Mouse (Mus musculus) embryonic facial prominence, embryonic 14.5 days (tissue): Measurements from ENCODE around the gene Spryd3. TPM values are rescaled to one million over a fixed set of nuclear protein-coding genes. Genes with fewer than 3 reads are reported as not detected.
"Not testable (repeated sequence)": the region's sequence is repeated elsewhere in the genome, so short reads cannot be mapped to it uniquely, and the experiment has no call there.

Source experiments
- ATAC-seq: fragments of 200-750 bp; cut with Nextera tagmentation; 2 replicates; pipeline ENCODE4 v1.8.0; 2017; ENCODE audit warnings: low read depth, moderate number of reproducible peaks, moderate TSS enrichment
- DNase-seq: peaks from one replicate; pipeline ENCODE4 v3.0.0-alpha.2; 2015; ENCODE audit warnings: low spot score
- H3K27ac ChIP-seq: fragments of 300-500 bp; sonication (generic); replicated peaks from 2 replicates; pipeline ENCODE4 v1.5.1; 2014; ENCODE audit warnings: low read depth, mild to moderate bottlenecking, low read length, moderate library complexity
- H3K27me3 ChIP-seq: fragments of 300-500 bp; sonication (generic); replicated peaks from 2 replicates; pipeline ENCODE4 v1.6.1; 2014; ENCODE audit warnings: low read length; ENCODE audit not compliant: control insufficient read depth, insufficient read depth
- H3K36me3 ChIP-seq: fragments of 300-500 bp; sonication (generic); 2 replicates; pipeline ENCODE4 v1.6.1; 2014; ENCODE audit warnings: low read length, mixed read lengths; ENCODE audit not compliant: control insufficient read depth, insufficient read depth
- H3K4me1 ChIP-seq: fragments of 300-500 bp; sonication (generic); 2 replicates; pipeline ENCODE4 v1.6.1; 2014; ENCODE audit warnings: antibody characterized with exemption, low read length; ENCODE audit not compliant: control insufficient read depth, insufficient read depth
- H3K4me2 ChIP-seq: fragments of 300-500 bp; sonication (generic); 2 replicates; pipeline ENCODE4 v1.6.1; 2014; ENCODE audit warnings: low read depth, mild to moderate bottlenecking, low read length, moderate library complexity, mixed read lengths
- H3K4me3 ChIP-seq: fragments of 300-500 bp; sonication (generic); 2 replicates; pipeline ENCODE4 v1.5.1; 2014; ENCODE audit warnings: low read depth, mild to moderate bottlenecking, low read length
- H3K9ac ChIP-seq: fragments of 300-500 bp; sonication (generic); 2 replicates; pipeline ENCODE4 v1.6.1; 2014; ENCODE audit warnings: low read depth, mild to moderate bottlenecking, low read length, moderate library complexity, mixed read lengths
- H3K9me3 ChIP-seq: fragments of 300-500 bp; sonication (generic); 2 replicates; pipeline ENCODE4 v1.6.1; 2016; ENCODE audit warnings: low read length; ENCODE audit not compliant: control insufficient read depth
- WGBS: fragments of 180-500 bp; shearing (Covaris S2); extraction: QIAGEN DNeasy Blood & Tissue Kit; methylation state at CpG from one replicate; pipeline ENCODE4 v1.1.7; 2014; 5-methylcytosine and 5-hydroxymethylcytosine counted together
- polyA plus RNA-seq: library from polyadenylated mRNA; unstranded; fragments of >200 nt; fragmentation: Nextera tagmentation; extraction: Ambion mirVana; gene quantifications from 2 replicates; pipeline ENCODE4 v1.2.1, GENCODE M21; 2014

Gene Spryd3
- polyA plus RNA-seq, 1 experiment from 2014 or later, result 19.2 TPM

GRCm38 (mm10) chr15:102173581-102173980, 37.5 kb upstream of the Spryd3 start:
- ATAC-seq (no peak), DNase-seq (no peak)
- H3K27ac ChIP-seq, result no peak overlapping the region
- no peaks in the 10 kb centered on the region for H3K27me3 ChIP-seq
- no peak overlapping the region for H3K4me3 ChIP-seq
- peaks cover 9% of the 10 kb centered on the region; the same call in 1 of the 2 replicates for H3K9me3 ChIP-seq
- peaks cover 2% of the 10 kb centered on the region; the same call in 1 of the 2 replicates for H3K4me1 ChIP-seq
- H3K9ac ChIP-seq, result no peak overlapping the region
- WGBS, result 80% methylated on average over 3 of the region's 3 CpGs
- H3K4me2 ChIP-seq, result no peak overlapping the region
- peaks cover 30% of the 10 kb centered on the region for H3K36me3 ChIP-seq

DNA sequence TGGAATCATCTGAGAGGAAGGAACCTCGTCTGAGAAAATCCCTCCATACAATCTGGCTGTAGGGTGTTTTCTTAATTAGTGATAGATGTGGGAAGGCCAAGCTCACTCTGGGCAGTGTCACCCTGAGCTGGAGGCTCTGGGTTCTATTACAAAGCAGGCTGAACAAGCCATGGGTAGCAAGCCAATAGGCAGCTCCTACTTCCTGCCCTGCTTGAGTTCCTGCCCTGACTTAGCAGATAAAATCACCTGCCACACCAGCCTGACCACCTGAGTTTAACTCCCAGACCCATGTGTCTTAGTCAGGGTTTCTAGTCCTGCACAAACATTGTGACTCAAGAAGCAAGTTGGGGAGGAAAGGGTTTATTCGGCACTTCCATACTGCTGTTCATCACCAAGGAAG, 33.0 kb upstream of the Spryd3 start:
- Histone ChIP-seq H3K27ac (no peak overlapping the region), H3K4me3 (no peak overlapping the region), H3K4me1 (peaks cover 25% of the 10 kb centered on the region), H3K27me3 (no peaks in the 10 kb centered on the region), H3K36me3 (peaks cover 4% of the 10 kb centered on the region; the same call in 1 of the 2 replicates), H3K9me3 (no peaks in the 10 kb centered on the region), H3K9ac (no peak overlapping the region), H3K4me2 (no peak overlapping the region)
- DNase-seq (no peak), ATAC-seq (no peak)
- 52% methylated on average over 2 of the region's 2 CpGs for WGBS

GRCm38 (mm10) chr15:102167620-102168021, 31.6 kb upstream of the Spryd3 start:
- Histone ChIP-seq H3K4me3 (no peak overlapping the region), H3K27me3 (no peaks in the 10 kb centered on the region), H3K36me3 (0 out of 2 replicates have a peak, but pooled peaks cover 4% of the 10 kb centered on the region), H3K9ac (no peak overlapping the region), H3K4me1 (peaks cover 25% of the 10 kb centered on the region), H3K27ac (peak overlapping the region; percentile 69), H3K9me3 (no peaks in the 10 kb centered on the region), H3K4me2 (no peak overlapping the region)
- DNase-seq, result peak; percentile 89
- 21% methylated on average over 6 of the region's 6 CpGs for WGBS
- peak; percentile 88 for ATAC-seq

- H3K9ac ChIP-seq, result 0 out of 2 replicates have a peak overlapping the region, but pooled peaks have one; percentile 25
- no peaks in the 10 kb centered on the region for H3K36me3 ChIP-seq
- no peak overlapping the region for H3K4me2 ChIP-seq
- peaks cover 25% of the 10 kb centered on the region for H3K4me1 ChIP-seq
- no peak for ATAC-seq
- DNase-seq, result no peak
- no peaks in the 10 kb centered on the region for H3K27me3 ChIP-seq
- H3K27ac ChIP-seq, result 0 out of 2 replicates have a peak overlapping the region, but pooled peaks have one; percentile 15
- 37% methylated on average over 6 of the region's 6 CpGs for WGBS
- no peaks in the 10 kb centered on the region for H3K9me3 ChIP-seq
- no peak overlapping the region for H3K4me3 ChIP-seq
These were observed 29.6 kb upstream of the Spryd3 start for GRCm38 (mm10) chr15:102165468-102166100.

GRCm38 (mm10) chr15:102163900-102164693, 28.1 kb upstream of the Spryd3 start:
- no peak for ATAC-seq
- WGBS, result 59% methylated on average over 3 of the region's 3 CpGs

DNA sequence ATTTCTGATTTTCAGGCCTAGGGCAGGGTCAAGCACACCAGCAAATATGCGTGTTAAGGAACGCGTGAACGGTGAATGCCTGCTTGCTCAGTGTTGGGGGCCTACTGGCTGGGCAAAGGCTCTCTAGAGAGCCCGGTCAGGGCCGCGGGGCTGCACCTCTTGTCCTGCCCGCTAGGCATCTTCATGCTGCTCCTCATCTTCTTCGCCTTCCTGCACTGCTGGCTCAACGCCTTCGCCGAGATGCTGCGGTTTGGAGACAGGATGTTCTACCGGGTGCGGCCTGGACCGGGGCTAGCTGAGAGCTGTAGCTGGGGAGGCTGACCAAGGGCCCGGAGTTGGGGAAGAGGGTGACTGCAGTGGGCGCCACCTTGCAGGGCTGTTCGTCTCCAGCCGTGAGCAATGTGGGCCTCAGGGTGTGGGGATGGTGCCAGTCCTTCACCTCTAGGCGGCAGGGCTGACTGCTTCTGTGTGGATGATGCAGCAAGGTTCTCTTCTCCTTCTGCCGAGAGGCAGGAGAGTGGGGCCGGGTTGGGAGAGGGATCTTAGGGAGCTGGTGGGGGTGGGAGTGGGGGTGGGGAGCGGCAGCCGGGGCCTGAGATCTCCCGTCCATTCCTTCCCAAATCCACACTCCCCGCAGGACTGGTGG, 24.5 kb upstream of the Spryd3 start:
- no peak overlapping the region for H3K9ac ChIP-seq
- peaks cover 4% of the 10 kb centered on the region; the same call in 1 of the 2 replicates for H3K4me1 ChIP-seq
- ATAC-seq (no peak), DNase-seq (no peak)
- no peaks in the 10 kb centered on the region for H3K9me3 ChIP-seq
- no peaks in the 10 kb centered on the region for H3K27me3 ChIP-seq
- H3K4me3 ChIP-seq, result no peak overlapping the region
- no peaks in the 10 kb centered on the region for H3K36me3 ChIP-seq
- H3K4me2 ChIP-seq, result no peak overlapping the region
- H3K27ac ChIP-seq, result no peak overlapping the region
- WGBS, result 65% methylated on average over 26 of the region's 27 CpGs

More at GRCm38 (mm10) chr15:102163900-102164693, 28.1 kb upstream of the Spryd3 start:
- Histone ChIP-seq H3K9ac (no peak overlapping the region), H3K27me3 (no peaks in the 10 kb centered on the region), H3K36me3 (no peaks in the 10 kb centered on the region), H3K4me2 (no peak overlapping the region), H3K4me1 (peaks cover 25% of the 10 kb centered on the region), H3K9me3 (no peaks in the 10 kb centered on the region), H3K4me3 (no peak overlapping the region), H3K27ac (no peak overlapping the region)
- DNase-seq, result no peak

GRCm38 (mm10) chr15:102156836-102157235, 20.8 kb upstream of the Spryd3 start:
- H3K9me3 ChIP-seq, result no peaks in the 10 kb centered on the region
- WGBS, result 39% methylated on average over 20 of the region's 20 CpGs
- H3K4me2 ChIP-seq, result no peak overlapping the region
- H3K4me1 ChIP-seq, result no peaks in the 10 kb centered on the region
- no peaks in the 10 kb centered on the region for H3K27me3 ChIP-seq
- H3K36me3 ChIP-seq, result no peaks in the 10 kb centered on the region
- no peak overlapping the region for H3K27ac ChIP-seq
- ATAC-seq, result no peak
- no peak for DNase-seq
- no peak overlapping the region for H3K4me3 ChIP-seq
- no peak overlapping the region for H3K9ac ChIP-seq

- H3K9ac ChIP-seq, H3K36me3 ChIP-seq, H3K27ac ChIP-seq, H3K4me2 ChIP-seq, H3K9me3 ChIP-seq, H3K4me1 ChIP-seq, DNase-seq, ATAC-seq, H3K27me3 ChIP-seq, H3K4me3 ChIP-seq: not testable (repeated sequence)
- WGBS, result 89% methylated on average over 6 of the region's 6 CpGs
These were observed 19.0 kb upstream of the Spryd3 start for GRCm38 (mm10) chr15:102155006-102155405.
